8 mouse cellular contexts compared by ENCODE assay signal in genomic region chr1:173333312-173334253, GRCm38 (mm10). TPM values are rescaled to one million over a fixed set of nuclear protein-coding genes. Genes with fewer than 3 reads are reported as not detected.
DNase-seq lines count a peak whose midpoint lies in the region; ATAC-seq and TF ChIP-seq lines count a peak whose summit lies in the region.

Ackr1 (minus strand) TSS chr1:173333750.

- H3K4me3 ChIP-seq in heart, embryonic 10.5 days: no peak within 1 kb of the TSS
- no peak within 1 kb of the TSS for H3K4me3 ChIP-seq in heart, adult 2 months
- H3K4me3 ChIP-seq in MEL (ENCODE audit: control insufficient read depth in 1 of 2, insufficient read depth in 1 of 2, low read depth in 2 of 2, low read length in 2 of 2): no peak within 1 kb of the TSS
- H3K4me3 ChIP-seq in hindbrain, embryonic 14.5 days (replicated peaks; ENCODE audit: low read length): no peak within 1 kb of the TSS

- no peak for ATAC-seq in hindbrain, embryonic 14.5 days (ENCODE audit: low FRiP score)
- 0 out of 2 replicates have a peak, but pooled peaks have one; percentile 19 for ATAC-seq in megakaryocyte, adult 5-6 weeks (ENCODE audit: poor library complexity, severe bottlenecking)

- TF ChIP-seq EP300 in heart, adult 2 months (IDR thresholded peaks at IDR 0.05; ENCODE audit: insufficient read depth, low read depth, low read length): no peak
- TF ChIP-seq EP300 in MEL (IDR thresholded peaks at IDR 0.05; ENCODE audit: low read depth in 1 of 2, low read length in 2 of 2): peak; percentile 63 to 70

- H3K4me2 ChIP-seq in hindbrain, embryonic 14.5 days (replicated peaks): no peak within 1 kb of the TSS

- no peaks in the 10 kb centered on the region for H3K79me2 ChIP-seq in heart, adult 2 months (replicated peaks; ENCODE audit: control insufficient read depth, insufficient read depth, low read length)
- no peaks in the 10 kb centered on the region for H3K79me2 ChIP-seq in MEL (ENCODE audit: control insufficient read depth, insufficient read depth, low read length, poor library complexity)

- intact Hi-C loops in heart, adult 2 months (cut with DNase I): no loop called here

- no peak for TF ChIP-seq CTCF in heart, adult 2 months (IDR thresholded peaks at IDR 0.05)
- no peak for TF ChIP-seq CTCF in MEL (IDR thresholded peaks at IDR 0.05 in 2 of 3, conservative IDR thresholded peaks at IDR 0.05 in 1 of 3; ENCODE audit: control insufficient read depth in 1 of 3, insufficient read depth in 1 of 3, low read depth in 2 of 3, low read length in 3 of 3, poor library complexity in 1 of 3, severe bottlenecking in 1 of 3)

- no peaks in the 10 kb centered on the region for H3K36me3 ChIP-seq in heart, embryonic 10.5 days
- no peaks in the 10 kb centered on the region for H3K36me3 ChIP-seq in heart, adult 2 months (ENCODE audit: control insufficient read depth, insufficient read depth, low read length)
- peaks cover 0 to 26% of the 10 kb centered on the region in 2 experiments; a peak in 2 of 4 replicates for H3K36me3 ChIP-seq in MEL (ENCODE audit: control insufficient read depth in 1 of 2, insufficient read depth in 2 of 2, low read length in 2 of 2)
- H3K36me3 ChIP-seq in hindbrain, embryonic 14.5 days (replicated peaks; ENCODE audit: control insufficient read depth, insufficient read depth): peaks cover 31% of the 10 kb centered on the region

- no peak for TF ChIP-seq POLR2A in heart, adult 2 months (IDR thresholded peaks at IDR 0.05; ENCODE audit: insufficient read depth, low read depth, low read length)
- no peak for TF ChIP-seq POLR2A in MEL (IDR thresholded peaks at IDR 0.05; ENCODE audit: control insufficient read depth in 1 of 2, insufficient read depth in 1 of 2, low read depth in 1 of 2, low read length in 2 of 2, poor library complexity in 1 of 2)

- H3K9me3 ChIP-seq in heart, embryonic 10.5 days: no peaks in the 10 kb centered on the region
- H3K9me3 ChIP-seq in MEL (replicated peaks; ENCODE audit: insufficient read depth, low read length): no peaks in the 10 kb centered on the region
- no peaks in the 10 kb centered on the region for H3K9me3 ChIP-seq in hindbrain, embryonic 14.5 days (ENCODE audit: control insufficient read depth, low read length)

- no peak within 1 kb of the TSS for H3K9ac ChIP-seq in heart, adult 2 months (ENCODE audit: low read depth, low read length)
- peak within 1 kb of the TSS; percentile 8; the same call in 1 of the 2 replicates for H3K9ac ChIP-seq in MEL (ENCODE audit: control insufficient read depth, low read depth, low read length, poor library complexity, severe bottlenecking)
- H3K9ac ChIP-seq in hindbrain, embryonic 14.5 days: no peak within 1 kb of the TSS

- H3K27ac ChIP-seq in heart, embryonic 10.5 days: peak within 1 kb of the TSS; percentile 56
- H3K27ac ChIP-seq in heart, adult 2 months: no peak within 1 kb of the TSS
- peak within 1 kb of the TSS; percentile 70 for H3K27ac ChIP-seq in MEL (ENCODE audit: control insufficient read depth, low read depth, low read length)
- H3K27ac ChIP-seq in hindbrain, embryonic 14.5 days: no peak within 1 kb of the TSS

- H3K4me1 ChIP-seq in heart, embryonic 10.5 days: peaks cover 46% of the 10 kb centered on the region
- H3K4me1 ChIP-seq in heart, adult 2 months (ENCODE audit: control insufficient read depth, insufficient read depth, low read length): no peaks in the 10 kb centered on the region
- peaks cover 12 to 47% of the 10 kb centered on the region in 2 experiments for H3K4me1 ChIP-seq in MEL (ENCODE audit: control insufficient read depth in 1 of 2, insufficient read depth in 2 of 2, low read length in 2 of 2)
- no peaks in the 10 kb centered on the region; the same call in none of the 2 replicates for H3K4me1 ChIP-seq in hindbrain, embryonic 14.5 days (replicated peaks; ENCODE audit: control insufficient read depth, insufficient read depth, low read length)

- H3K27me3 ChIP-seq in heart, embryonic 10.5 days (ENCODE audit: insufficient read depth, poor library complexity, severe bottlenecking): no peaks in the 10 kb centered on the region
- no peaks in the 10 kb centered on the region for H3K27me3 ChIP-seq in heart, adult 2 months (ENCODE audit: control insufficient read depth, insufficient read depth, low read length)
- no peaks in the 10 kb centered on the region for H3K27me3 ChIP-seq in MEL (ENCODE audit: control insufficient read depth in 1 of 2, insufficient read depth in 2 of 2, low read length in 2 of 2)
- no peaks in the 10 kb centered on the region for H3K27me3 ChIP-seq in hindbrain, embryonic 14.5 days (ENCODE audit: control insufficient read depth, insufficient read depth, low read length)

- peak; percentile 82 for DNase-seq in heart, embryonic 10.5 days (ENCODE audit: low spot score)
- no peak for DNase-seq in heart, adult 2 months
- DNase-seq in MEL (ENCODE audit: low read depth, low spot score): peak; percentile 81
- no peak for DNase-seq in hindbrain, embryonic 14.5 days (ENCODE audit: low spot score)
- no peak for DNase-seq in ovary, postnatal 10 days (ENCODE audit: low spot score)
- DNase-seq in urinary bladder, postnatal 4 days (ENCODE audit: low spot score in 2 of 2): no peak
- no peak for DNase-seq in B cell, adult 2 months

- TF ChIP-seq RAD21 in MEL (IDR thresholded peaks at IDR 0.05; ENCODE audit: low read depth, low read length): no peak

- 35% methylated on average over 9 of the region's 9 CpGs for WGBS in heart, embryonic 10.5 days
- WGBS in heart, adult 2 months: 28% methylated on average over 9 of the region's 9 CpGs
- 77% methylated on average over 9 of the region's 9 CpGs for WGBS in hindbrain, embryonic 14.5 days

TF ChIP-seq in MEL, 35 proteins besides CTCF, POLR2A, EP300 and RAD21 (continues in another document):
- peak; percentile 29 for TF ChIP-seq GATA1 (IDR thresholded peaks at IDR 0.05; ENCODE audit: low read depth, low read length)
- TF ChIP-seq KAT2A (conservative IDR thresholded peaks at IDR 0.05; ENCODE audit: low read depth, low read length): no peak
- TF ChIP-seq MAZ (IDR thresholded peaks at IDR 0.05; ENCODE audit: low read depth, low read length): 0 out of 2 replicates have a peak, but pooled peaks have one; percentile 41
- no peak for TF ChIP-seq POLR2AphosphoS5 (IDR thresholded peaks at IDR 0.05; ENCODE audit: borderline replicate concordance, low read depth, low read length)
- peak; percentile 87 for TF ChIP-seq TAL1 (IDR thresholded peaks at IDR 0.05; ENCODE audit: low read length)
- TF ChIP-seq USF1 (IDR thresholded peaks at IDR 0.05; ENCODE audit: low read depth, low read length): no peak
- no peak for TF ChIP-seq ZKSCAN1 (IDR thresholded peaks at IDR 0.05; ENCODE audit: low read depth, low read length)
- no peak for TF ChIP-seq NELFE (IDR thresholded peaks at IDR 0.05; ENCODE audit: low read depth, low read length)
- no peak for TF ChIP-seq BHLHE40 (IDR thresholded peaks at IDR 0.05; ENCODE audit: borderline replicate concordance, low read depth, low read length)
- peak; percentile 84 for TF ChIP-seq TCF12 (IDR thresholded peaks at IDR 0.05; ENCODE audit: low read depth, low read length)
- TF ChIP-seq TBP (IDR thresholded peaks at IDR 0.05; ENCODE audit: low read depth, low read length): no peak
- no peak for TF ChIP-seq GABPA (IDR thresholded peaks at IDR 0.05; ENCODE audit: low read depth, low read length)
- TF ChIP-seq ZNF384 (IDR thresholded peaks at IDR 0.05; ENCODE audit: low read depth, low read length): no peak
- TF ChIP-seq RCOR1 (IDR thresholded peaks at IDR 0.05; ENCODE audit: low read depth, low read length): no peak
- no peak; the same call in 1 of the 2 replicates for TF ChIP-seq MXI1 (IDR thresholded peaks at IDR 0.05; ENCODE audit: low read depth, low read length)
- no peak for TF ChIP-seq E2F4 (IDR thresholded peaks at IDR 0.05; ENCODE audit: borderline replicate concordance, low read depth, low read length)
- TF ChIP-seq POLR2AphosphoS2 (IDR thresholded peaks at IDR 0.05; ENCODE audit: low read length): no peak
- no peak for TF ChIP-seq ELF1 (IDR thresholded peaks at IDR 0.05; ENCODE audit: low read depth, low read length)
- TF ChIP-seq MEF2A (IDR thresholded peaks at IDR 0.05; ENCODE audit: extremely low read depth, insufficient replicate concordance, low read depth, low read length, poor library complexity, severe bottlenecking): no peak
- no peak for TF ChIP-seq ZC3H11A (IDR thresholded peaks at IDR 0.05; ENCODE audit: low read depth, low read length)
- no peak for TF ChIP-seq MYB (IDR thresholded peaks at IDR 0.05; ENCODE audit: low read depth, low read length)
- no peak for TF ChIP-seq NRF1 (IDR thresholded peaks at IDR 0.05; ENCODE audit: insufficient read depth, low read depth, low read length, poor library complexity, severe bottlenecking)
- no peak for TF ChIP-seq JUND (IDR thresholded peaks at IDR 0.05; ENCODE audit: low read depth, low read length)
- TF ChIP-seq SMC3 (IDR thresholded peaks at IDR 0.05; ENCODE audit: low read depth, low read length): no peak
- TF ChIP-seq CHD2 (IDR thresholded peaks at IDR 0.05; ENCODE audit: low read length): no peak
- TF ChIP-seq ETS1 (IDR thresholded peaks at IDR 0.05; ENCODE audit: low read depth, low read length): peak; percentile 65
- no peak for TF ChIP-seq MAFK (IDR thresholded peaks at IDR 0.05; ENCODE audit: borderline replicate concordance, low read depth, low read length)
- no peak for TF ChIP-seq MYC (IDR thresholded peaks at IDR 0.05; ENCODE audit: low read depth, low read length)
- peak; percentile 16; the same call in 1 of the 2 replicates for TF ChIP-seq SIN3A (IDR thresholded peaks at IDR 0.05; ENCODE audit: low read length)
- no peak for TF ChIP-seq HCFC1 (IDR thresholded peaks at IDR 0.05; ENCODE audit: low read depth, low read length)
- TF ChIP-seq USF2 (IDR thresholded peaks at IDR 0.05; ENCODE audit: borderline replicate concordance in 1 of 2, insufficient read depth in 1 of 2, low read depth in 1 of 2, low read length in 2 of 2): no peak
- no peak for TF ChIP-seq MAX (IDR thresholded peaks at IDR 0.05; ENCODE audit: low read length)
- no peak for TF ChIP-seq UBTF (IDR thresholded peaks at IDR 0.05; ENCODE audit: borderline replicate concordance, insufficient read depth, low read depth, low read length)

RNA-seq across cellular contexts. Expression of gene Ackr1, which starts in this region (rescaled TPM):
- polyA plus RNA-seq in heart, embryonic 10.5 days (2016; fragmentation: Nextera tagmentation; extraction: Ambion mirVana): 1.8 and 1.9 TPM in 2 replicates
- under 1 TPM in 1 of 2 experiments, not detected in 1; 0.59 TPM for total RNA-seq in heart, adult 2 months (2021)
- 1.4 and 1.8 TPM in 2 replicates for polyA plus RNA-seq in heart, adult 2 months (2012; rRNA removed)
- total RNA-seq in MEL (2012; rRNA removed): 0.19 and 0.20 TPM in 2 replicates
- polyA plus RNA-seq in MEL (2012; ENCODE audit: insufficient read depth in 1 of 2, insufficient read length in 2 of 2, low read depth in 1 of 2, low replicate concordance in 2 of 2, missing spikeins in 1 of 2): under 1 TPM in 1 of 2 experiments, not detected in 1; 0.42 TPM
- 23.4 and 24.0 TPM in 2 replicates for polyA plus RNA-seq in hindbrain, embryonic 14.5 days (2014; fragmentation: Nextera tagmentation; extraction: Ambion mirVana)
- total RNA-seq in megakaryocyte, adult 5-6 weeks (2015): 1.0 and 1.8 TPM in 2 replicates
- 0.40 and 1.0 TPM in 2 replicates for total RNA-seq in megakaryocyte, adult 5-6 weeks (2017)

Comparison
In these comparisons a context has a peak if more than half of its experiments do, and no peak if none do; other contexts are left out.
1. Peak in DNase-seq, H3K27ac ChIP-seq and H3K9ac ChIP-seq in MEL; RNA of the gene not detected or under 1 TPM.